Mouse (Mus musculus): ENCODE measurements around the gene Errfi1. TPM values are rescaled to one million over a fixed set of nuclear protein-coding genes. Genes with fewer than 3 reads are reported as not detected.
A peak's percentile ranks its signal among the peaks of the same experiment; 100 is the strongest.
"Not testable (repeated sequence)": the region's sequence is repeated elsewhere in the genome, so short reads cannot be mapped to it uniquely, and the experiment has no call there.

The Errfi1 gene
- total and polyA plus RNA-seq, 2 experiments from 2014 or later: 7.4 to 33.7 TPM

DNA sequence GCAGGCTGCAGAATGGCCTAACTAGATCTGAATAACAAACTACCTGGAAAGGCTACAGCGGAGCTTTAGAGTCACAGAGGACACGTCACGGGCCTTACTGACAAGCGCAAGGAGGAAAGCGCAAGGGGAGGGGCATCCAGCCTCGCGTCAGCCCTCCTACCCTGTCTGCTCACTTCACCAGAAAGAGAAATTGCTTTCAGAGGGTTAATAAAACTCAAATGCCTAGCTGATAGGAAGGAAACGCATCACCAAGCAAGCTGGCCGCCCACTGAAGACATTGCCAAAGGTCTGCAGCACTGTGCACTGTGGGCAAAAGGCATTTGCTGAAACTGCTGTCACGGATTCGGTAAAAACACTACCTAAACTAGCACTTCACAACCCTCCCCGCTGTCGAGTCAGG lies 46.8 kb downstream of the Errfi1 start:
- Histone ChIP-seq H3K9me3 (replicated peaks; ENCODE audit: control insufficient read depth, low read length) (no peaks in the 10 kb centered on the region), H3K27me3 (ENCODE audit: control insufficient read depth, insufficient read depth, low read length) (no peaks in the 10 kb centered on the region), H3K27ac (ENCODE audit: low read depth) (no peak overlapping the region), H3K4me3 (ENCODE audit: low read depth, low read length) (no peak overlapping the region), H3K4me1 (ENCODE audit: control insufficient read depth, insufficient read depth) (no peaks in the 10 kb centered on the region), H3K4me2 (ENCODE audit: low read depth, low read length) (no peak overlapping the region), H3K9ac (replicated peaks; ENCODE audit: low read depth, low read length) (no peak overlapping the region), H3K36me3 (replicated peaks; ENCODE audit: control insufficient read depth, insufficient read depth, low read length) (peaks cover 79% of the 10 kb centered on the region)
- DNase-seq (ENCODE audit: low spot score): no peak
- no peak for ATAC-seq (ENCODE audit: insufficient read depth, low read depth)
- 91% methylated on average over 13 of the region's 13 CpGs for WGBS
- TF ChIP-seq EP300 (IDR thresholded peaks at IDR 0.05; ENCODE audit: low read depth): no peak
- TF ChIP-seq CTCF (IDR thresholded peaks at IDR 0.05; ENCODE audit: low read depth): no peak

DNA sequence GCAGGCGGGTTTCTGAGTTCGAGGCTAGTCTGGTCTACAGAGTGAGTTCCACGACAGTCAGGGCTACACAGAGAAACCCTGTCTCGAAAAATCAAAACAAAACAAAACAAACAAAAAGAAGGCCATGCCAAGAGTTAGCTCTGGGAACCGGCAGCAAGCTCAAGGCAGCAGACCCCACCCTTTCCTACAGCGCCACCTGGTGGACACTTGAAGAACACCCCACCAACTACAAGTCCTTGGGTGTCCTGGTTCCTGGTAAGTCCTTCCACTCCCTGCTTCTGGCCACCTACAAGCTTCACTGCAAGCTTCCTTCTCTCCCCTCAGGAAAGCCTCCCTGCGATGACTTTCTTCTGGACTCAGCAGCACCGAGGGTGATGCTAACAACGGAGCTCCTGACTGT lies 47.9 kb downstream of the Errfi1 start:
- peaks cover 76% of the 10 kb centered on the region for H3K36me3 ChIP-seq (replicated peaks; ENCODE audit: control insufficient read depth, insufficient read depth, low read length)
- DNase-seq (ENCODE audit: low spot score) (peak; percentile 63), ATAC-seq (ENCODE audit: insufficient read depth, low read depth) (peak; percentile 55)
- WGBS: 45% methylated on average over 9 of the region's 9 CpGs
- TF ChIP-seq EP300 (IDR thresholded peaks at IDR 0.05; ENCODE audit: low read depth) (no peak), CTCF (IDR thresholded peaks at IDR 0.05; ENCODE audit: low read depth) (peak; percentile 84)
- no peaks in the 10 kb centered on the region for H3K27me3 ChIP-seq (ENCODE audit: control insufficient read depth, insufficient read depth, low read length)
- no peak overlapping the region for H3K9ac ChIP-seq (replicated peaks; ENCODE audit: low read depth, low read length)
- H3K4me1 ChIP-seq (ENCODE audit: control insufficient read depth, insufficient read depth): no peaks in the 10 kb centered on the region
- peak overlapping the region; percentile 43; the same call in 1 of the 2 replicates for H3K27ac ChIP-seq (ENCODE audit: low read depth)
- no peak overlapping the region for H3K4me3 ChIP-seq (ENCODE audit: low read depth, low read length)
- H3K9me3 ChIP-seq (replicated peaks; ENCODE audit: control insufficient read depth, low read length): no peaks in the 10 kb centered on the region
- H3K4me2 ChIP-seq (ENCODE audit: low read depth, low read length): no peak overlapping the region

DNA sequence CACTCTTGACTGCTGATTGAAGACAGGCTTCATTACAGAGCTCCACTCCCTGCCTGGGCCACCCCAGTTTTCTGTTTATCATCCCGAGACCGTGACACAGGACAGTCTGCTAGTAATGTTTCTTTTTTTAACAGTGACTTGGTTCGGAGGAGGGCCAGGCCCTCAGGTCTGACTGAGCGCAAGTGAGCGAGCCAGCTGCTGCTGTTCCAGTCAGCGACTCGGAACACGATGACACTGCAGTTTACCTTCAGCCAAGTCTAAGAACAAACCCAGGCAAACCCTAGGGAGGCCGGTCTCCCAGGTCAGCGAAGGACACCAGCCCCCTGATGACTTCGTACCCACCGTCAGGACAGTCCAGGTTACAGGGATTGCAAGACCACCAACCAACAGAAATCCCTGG lies 48.3 kb downstream of the Errfi1 start:
- no peaks in the 10 kb centered on the region for H3K9me3 ChIP-seq (replicated peaks; ENCODE audit: control insufficient read depth, low read length)
- DNase-seq (ENCODE audit: low spot score) (no peak), ATAC-seq (ENCODE audit: insufficient read depth, low read depth) (peak; percentile 78)
- H3K4me2 ChIP-seq (ENCODE audit: low read depth, low read length): no peak overlapping the region
- H3K27me3 ChIP-seq (ENCODE audit: control insufficient read depth, insufficient read depth, low read length): no peaks in the 10 kb centered on the region
- TF ChIP-seq EP300 (IDR thresholded peaks at IDR 0.05; ENCODE audit: low read depth) (no peak), CTCF (IDR thresholded peaks at IDR 0.05; ENCODE audit: low read depth) (no peak)
- H3K4me3 ChIP-seq (ENCODE audit: low read depth, low read length): no peak overlapping the region
- H3K9ac ChIP-seq (replicated peaks; ENCODE audit: low read depth, low read length): no peak overlapping the region
- 61% methylated on average over 12 of the region's 12 CpGs for WGBS
- peaks cover 76% of the 10 kb centered on the region for H3K36me3 ChIP-seq (replicated peaks; ENCODE audit: control insufficient read depth, insufficient read depth, low read length)
- H3K4me1 ChIP-seq (ENCODE audit: control insufficient read depth, insufficient read depth): no peaks in the 10 kb centered on the region
- peak overlapping the region; percentile 43; the same call in 1 of the 2 replicates for H3K27ac ChIP-seq (ENCODE audit: low read depth)

DNA sequence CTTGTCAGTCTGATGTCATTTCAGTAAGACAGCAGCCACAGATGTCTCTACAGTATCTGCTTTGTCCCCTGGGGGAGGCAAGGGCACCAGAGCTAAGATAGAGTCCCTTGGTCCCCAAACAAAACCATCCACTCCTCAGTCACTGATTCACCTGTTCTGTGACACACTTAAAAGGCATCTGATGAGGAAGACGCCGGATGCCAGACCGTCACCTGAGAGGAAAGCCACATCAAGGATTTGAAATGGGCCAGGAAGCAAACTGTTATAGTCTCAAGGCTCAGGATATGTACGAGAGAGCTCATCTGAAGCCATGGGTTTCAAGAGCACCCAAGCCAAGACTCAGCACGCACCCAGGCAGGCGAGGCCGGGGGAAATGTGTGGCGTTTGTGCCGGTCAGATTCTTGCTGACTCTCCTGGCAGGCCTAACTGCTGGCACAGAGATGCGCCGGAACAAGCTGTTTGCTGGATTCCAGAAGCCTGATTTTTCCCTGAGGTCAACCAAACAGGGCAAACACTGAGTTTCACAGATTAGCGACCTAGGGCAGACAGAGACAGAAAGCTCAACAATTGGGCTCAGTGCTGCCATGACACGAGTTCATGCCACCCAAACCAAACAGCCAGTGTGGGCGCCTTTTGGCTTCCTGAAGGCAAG lies 49.5 kb downstream of the Errfi1 start:
- Histone ChIP-seq H3K27me3 (ENCODE audit: control insufficient read depth, insufficient read depth, low read length) (no peaks in the 10 kb centered on the region), H3K9me3 (replicated peaks; ENCODE audit: control insufficient read depth, low read length) (no peaks in the 10 kb centered on the region), H3K27ac (ENCODE audit: low read depth) (no peak overlapping the region), H3K36me3 (replicated peaks; ENCODE audit: control insufficient read depth, insufficient read depth, low read length) (peaks cover 68% of the 10 kb centered on the region), H3K9ac (replicated peaks; ENCODE audit: low read depth, low read length) (no peak overlapping the region), H3K4me2 (ENCODE audit: low read depth, low read length) (no peak overlapping the region), H3K4me3 (ENCODE audit: low read depth, low read length) (no peak overlapping the region), H3K4me1 (ENCODE audit: control insufficient read depth, insufficient read depth) (no peaks in the 10 kb centered on the region)
- no peak for DNase-seq (ENCODE audit: low spot score)
- TF ChIP-seq CTCF (IDR thresholded peaks at IDR 0.05; ENCODE audit: low read depth): no peak
- no peak for TF ChIP-seq EP300 (IDR thresholded peaks at IDR 0.05; ENCODE audit: low read depth)
- WGBS: 92% methylated on average over 14 of the region's 14 CpGs
- ATAC-seq (ENCODE audit: insufficient read depth, low read depth): no peak

DNA sequence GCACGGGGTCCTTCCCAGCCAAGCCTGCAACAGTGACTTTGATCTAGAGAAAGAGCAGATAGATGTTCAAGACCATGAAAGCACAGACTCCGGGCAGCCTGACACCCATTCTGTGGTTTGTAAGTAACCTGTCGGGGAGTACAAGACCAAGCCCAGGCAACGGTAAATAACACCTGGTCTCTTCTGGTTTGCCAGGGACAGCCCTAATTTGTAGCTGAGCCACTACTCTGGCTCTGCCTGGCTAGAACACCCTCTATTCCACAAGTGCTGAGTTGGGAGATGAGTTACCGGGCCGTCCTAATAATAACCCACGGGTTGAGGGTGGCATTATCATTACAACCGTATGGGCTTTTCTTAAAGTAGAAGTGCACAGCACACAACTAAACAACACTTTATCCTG lies 53.4 kb downstream of the Errfi1 start:
- Histone ChIP-seq H3K36me3 (replicated peaks; ENCODE audit: control insufficient read depth, insufficient read depth, low read length) (peaks cover 40% of the 10 kb centered on the region), H3K4me2 (ENCODE audit: low read depth, low read length) (no peak overlapping the region), H3K27ac (ENCODE audit: low read depth) (no peak overlapping the region), H3K4me3 (ENCODE audit: low read depth, low read length) (no peak overlapping the region), H3K4me1 (ENCODE audit: control insufficient read depth, insufficient read depth) (peaks cover 4% of the 10 kb centered on the region; the same call in 1 of the 2 replicates), H3K9ac (replicated peaks; ENCODE audit: low read depth, low read length) (no peak overlapping the region), H3K9me3 (replicated peaks; ENCODE audit: control insufficient read depth, low read length) (no peaks in the 10 kb centered on the region), H3K27me3 (ENCODE audit: control insufficient read depth, insufficient read depth, low read length) (no peaks in the 10 kb centered on the region)
- 79% methylated on average over 8 of the region's 8 CpGs for WGBS
- ATAC-seq (ENCODE audit: insufficient read depth, low read depth) (no peak), DNase-seq (ENCODE audit: low spot score) (no peak)
- no peak for TF ChIP-seq CTCF (IDR thresholded peaks at IDR 0.05; ENCODE audit: low read depth)
- no peak for TF ChIP-seq EP300 (IDR thresholded peaks at IDR 0.05; ENCODE audit: low read depth)

DNA sequence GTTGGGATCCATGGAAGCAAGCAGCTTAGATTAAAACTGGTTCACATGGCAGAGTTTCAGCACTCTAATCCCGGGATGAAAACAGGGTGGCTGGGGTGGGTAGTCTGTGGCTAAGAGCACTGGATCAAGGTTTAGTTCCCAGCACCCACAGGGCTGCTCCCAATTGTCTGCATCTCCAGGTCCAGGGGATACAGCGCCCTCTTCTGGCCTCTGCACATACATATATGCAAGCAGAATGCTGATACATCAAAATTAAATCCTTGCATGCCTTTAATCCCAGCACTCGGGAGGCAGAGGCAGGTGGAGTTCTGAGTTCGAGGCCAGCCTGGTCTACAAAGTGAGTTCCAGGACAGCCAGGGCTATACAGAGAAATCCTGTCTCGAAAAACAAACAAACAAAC lies 54.8 kb downstream of the Errfi1 start:
- not testable (repeated sequence) for H3K27ac ChIP-seq (ENCODE audit: low read depth); ATAC-seq (ENCODE audit: insufficient read depth, low read depth); H3K27me3 ChIP-seq (ENCODE audit: control insufficient read depth, insufficient read depth, low read length); H3K9me3 ChIP-seq (replicated peaks; ENCODE audit: control insufficient read depth, low read length); H3K9ac ChIP-seq (replicated peaks; ENCODE audit: low read depth, low read length); H3K4me1 ChIP-seq (ENCODE audit: control insufficient read depth, insufficient read depth); H3K4me2 ChIP-seq (ENCODE audit: low read depth, low read length); H3K4me3 ChIP-seq (ENCODE audit: low read depth, low read length); DNase-seq (ENCODE audit: low spot score)
- WGBS: 77% methylated on average over 5 of the region's 5 CpGs
- peaks cover 29% of the 10 kb centered on the region for H3K36me3 ChIP-seq (replicated peaks; ENCODE audit: control insufficient read depth, insufficient read depth, low read length)
